Mouse (Mus musculus) cerebellum, adult 2 months (tissue): ENCODE data around the gene Ggta1. TPM values are rescaled to one million over a fixed set of nuclear protein-coding genes. Genes with fewer than 3 reads are reported as not detected.

ENCODE experiments used
- DNase-seq, 2 experiments: peaks; one replicate each; pipeline ENCODE4 v3.0.0; 2021
- H3K27ac ChIP-seq: fragments of 200-500 bp; 2 replicates; pipeline ENCODE4 v1.5.1; 2012; ENCODE audit warnings: low read length, control low read depth, inconsistent platforms; ENCODE audit not compliant: insufficient read depth
- H3K27me3 ChIP-seq: fragments of 200-500 bp; 2 replicates; pipeline ENCODE4 v1.6.1; 2012; ENCODE audit warnings: inconsistent platforms, mild to moderate bottlenecking, low read length, moderate library complexity; ENCODE audit not compliant: control insufficient read depth, insufficient read depth
- H3K4me1 ChIP-seq: fragments of 200-500 bp; 2 replicates; pipeline ENCODE4 v1.6.1; 2011; ENCODE audit warnings: low read length; ENCODE audit not compliant: control insufficient read depth, insufficient read depth
- H3K4me3 ChIP-seq: fragments of 200-500 bp; replicated peaks from 2 replicates; pipeline ENCODE3; 2011; ENCODE audit warnings: mild to moderate bottlenecking, low read depth, low read length, control low read depth; ENCODE audit not compliant: insufficient read depth
- CTCF ChIP-seq: fragments of 200-500 bp; IDR thresholded peaks from 2 replicates; pipeline ENCODE4 v1.5.1; 2011; ENCODE audit warnings: low read depth, mild to moderate bottlenecking, control low read depth, low read length, moderate library complexity, borderline replicate concordance; ENCODE audit not compliant: insufficient read depth
- POLR2A ChIP-seq: fragments of 200-500 bp; IDR thresholded peaks from 2 replicates; pipeline ENCODE4 v1.6.1; 2011; ENCODE audit warnings: low read length, control low read depth, borderline replicate concordance; ENCODE audit not compliant: insufficient read depth
- WGBS: fragments of 180-500 bp; shearing (Covaris S2); methylation state at CpG from one replicate; pipeline ENCODE4 v1.1.7; 2018; 5-methylcytosine and 5-hydroxymethylcytosine counted together
- polyA plus RNA-seq: library from polyadenylated mRNA; depleted of rRNA; stranded (reverse); fragments of >200 nt; gene quantifications from 2 replicates; pipeline ENCODE4 v1.2.3, GENCODE M21; 2012

The Ggta1 gene
- polyA plus RNA-seq, 1 experiment: 1.2 TPM

DNA sequence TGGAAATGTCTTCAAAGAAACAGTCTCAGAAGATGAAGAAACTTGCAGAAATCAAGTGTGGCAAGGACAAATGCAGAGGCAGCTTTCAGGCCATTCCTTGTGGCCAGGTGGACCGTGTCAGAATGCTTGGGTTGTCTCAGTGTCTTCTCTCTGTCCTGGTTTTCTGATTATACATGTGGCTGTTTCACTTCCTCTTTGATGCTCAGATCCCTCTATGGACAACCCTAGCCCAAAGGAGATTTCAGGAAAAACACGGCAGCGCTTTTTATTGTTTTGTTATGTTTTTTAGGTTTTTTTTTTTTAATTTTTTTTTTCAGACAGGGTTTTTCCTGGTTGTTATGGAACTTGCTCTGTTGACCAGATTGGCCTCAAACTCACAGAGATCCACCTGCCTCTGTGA lies 35.9 kb upstream of the Ggta1 start:
- DNase-seq: no peak
- Histone ChIP-seq H3K4me3 (no peak overlapping the region), H3K27me3 (no peaks in the 10 kb centered on the region), H3K4me1 (no peaks in the 10 kb centered on the region), H3K27ac (no peak overlapping the region)
- TF ChIP-seq CTCF (no peak), POLR2A (no peak)
- 92% methylated on average over 3 of the region's 3 CpGs for WGBS

DNA sequence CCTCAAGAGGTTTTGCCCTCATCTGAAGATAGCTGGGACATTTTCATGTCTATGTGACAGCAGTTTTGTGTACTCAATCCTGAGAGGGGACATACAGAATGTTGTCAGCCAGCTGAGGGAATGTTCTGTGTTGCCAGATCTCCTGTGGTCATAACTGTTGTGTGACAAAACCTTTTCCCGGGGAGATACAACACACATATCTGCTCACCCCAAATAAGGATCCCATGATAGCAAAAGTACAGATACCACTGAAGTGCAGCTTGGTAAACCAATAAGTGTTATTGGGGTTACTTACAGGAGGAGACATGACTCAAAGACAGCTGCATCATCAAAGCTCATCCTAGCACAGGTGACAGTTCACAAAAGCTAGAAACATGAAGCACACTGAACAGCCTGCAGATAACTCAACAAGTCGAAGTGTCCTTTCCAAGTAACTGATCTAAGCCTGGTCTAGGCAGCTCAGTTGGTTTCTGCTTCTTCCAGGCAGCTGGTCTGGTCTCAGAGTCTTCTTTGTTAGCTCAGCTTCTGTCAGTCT lies 34.7 kb upstream of the Ggta1 start:
- TF ChIP-seq CTCF (no peak), POLR2A (no peak)
- H3K4me1 ChIP-seq: no peaks in the 10 kb centered on the region
- H3K4me3 ChIP-seq: no peak overlapping the region
- H3K27ac ChIP-seq: no peak overlapping the region
- no peaks in the 10 kb centered on the region for H3K27me3 ChIP-seq
- WGBS: 66% methylated on average over 2 of the region's 2 CpGs
- no peak for DNase-seq

DNA sequence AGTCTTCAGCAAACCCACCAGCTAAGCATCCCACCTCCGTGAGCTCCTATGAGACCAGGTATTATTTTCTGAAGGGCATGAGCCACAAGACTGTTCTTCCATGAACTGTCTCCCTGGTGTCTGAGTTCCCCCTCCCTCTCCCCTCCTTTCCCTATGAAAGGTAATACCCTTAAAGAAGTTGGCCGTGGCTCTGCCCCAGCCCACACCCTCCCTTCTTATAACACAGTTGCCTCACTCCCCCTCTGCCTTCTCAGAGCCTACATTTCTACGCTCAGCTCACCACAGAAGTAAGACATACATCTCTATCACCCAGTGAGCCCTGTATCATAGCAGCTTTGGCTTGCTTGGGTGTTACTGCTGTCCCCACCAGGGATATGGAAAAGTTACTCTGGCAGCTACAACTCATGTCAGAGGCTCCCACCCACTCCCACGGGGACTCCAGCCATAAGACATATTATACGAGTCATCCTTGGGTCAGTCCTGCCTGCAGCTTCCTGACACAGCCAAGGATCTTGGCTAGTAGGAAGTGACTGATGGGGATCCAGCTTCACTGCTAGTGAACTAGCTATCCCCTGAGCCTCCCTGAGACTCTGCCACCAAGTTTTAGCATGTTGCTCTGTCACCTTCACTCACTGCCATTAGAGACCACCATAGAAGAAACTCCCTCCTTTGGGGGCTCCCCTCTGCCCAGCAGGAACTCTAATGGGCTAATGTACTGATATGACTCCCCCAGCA lies 33.4 kb upstream of the Ggta1 start:
- no peak for DNase-seq
- H3K4me1 ChIP-seq: no peaks in the 10 kb centered on the region
- H3K27me3 ChIP-seq: no peaks in the 10 kb centered on the region
- no peak for TF ChIP-seq CTCF
- no peak for TF ChIP-seq POLR2A
- no peak overlapping the region for H3K27ac ChIP-seq
- WGBS: 73% methylated on average over 5 of the region's 5 CpGs
- H3K4me3 ChIP-seq: no peak overlapping the region

DNA sequence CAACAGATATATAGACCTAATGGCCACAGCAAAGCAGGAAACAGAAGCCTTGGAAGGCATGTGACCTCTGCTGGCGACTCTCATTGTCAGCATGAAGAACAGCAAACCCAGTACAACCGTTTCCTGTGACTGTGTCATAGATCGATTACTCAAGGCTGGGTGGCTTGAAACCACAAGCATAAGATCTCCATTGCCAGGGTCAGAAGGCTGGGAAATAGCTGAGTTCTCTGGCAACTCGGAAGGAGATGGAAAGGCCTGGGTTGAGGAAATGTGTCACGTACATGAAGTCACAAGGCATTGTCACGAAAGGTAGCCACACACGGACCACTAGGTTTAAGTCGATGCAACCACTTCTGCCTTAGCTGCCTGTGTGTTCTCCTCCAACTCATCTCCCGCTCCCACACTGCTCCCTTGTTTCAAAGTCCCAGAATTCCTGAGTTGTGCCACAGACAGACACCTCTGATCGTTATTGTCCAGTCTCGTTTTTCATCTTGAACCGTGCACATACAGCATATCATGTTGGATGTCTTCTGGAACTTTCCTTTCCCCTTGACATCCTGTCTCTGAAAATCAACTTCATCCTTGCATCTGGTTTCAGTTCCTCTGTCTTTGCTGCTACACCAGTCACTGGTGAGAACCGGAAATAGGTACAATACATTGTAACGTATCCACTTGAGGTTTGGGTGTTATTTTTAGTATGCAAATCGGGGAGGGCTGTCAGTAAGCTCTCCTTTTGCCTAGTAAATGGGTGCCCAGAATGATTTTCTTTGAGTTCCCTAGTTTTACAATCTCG lies 32.7 kb upstream of the Ggta1 start:
- no peak overlapping the region for H3K4me3 ChIP-seq
- H3K4me1 ChIP-seq: no peaks in the 10 kb centered on the region
- TF ChIP-seq CTCF (no peak), POLR2A (no peak)
- no peaks in the 10 kb centered on the region for H3K27me3 ChIP-seq
- 87% methylated on average over 16 of the region's 16 CpGs for WGBS
- DNase-seq: no peak
- H3K27ac ChIP-seq: no peak overlapping the region

DNA sequence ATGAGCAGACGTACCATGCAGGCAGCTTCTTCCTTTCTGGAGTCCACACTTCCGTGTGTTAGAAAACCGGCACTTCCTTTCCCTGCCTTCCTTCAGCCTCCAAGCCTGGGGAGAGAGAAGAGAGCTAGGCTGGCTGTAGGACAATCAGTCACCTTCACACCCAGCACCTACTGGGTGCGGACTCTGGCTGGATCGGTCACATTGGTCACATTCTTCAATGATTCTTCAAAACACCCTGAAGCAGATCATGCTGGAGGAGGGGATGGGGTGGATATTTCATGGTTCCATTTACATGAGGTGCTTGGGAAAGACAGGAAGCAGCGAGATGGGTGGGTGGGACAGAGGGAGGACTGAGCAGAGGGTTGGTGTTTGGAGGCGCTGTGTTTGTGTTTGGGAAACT lies 30.5 kb upstream of the Ggta1 start:
- H3K4me3 ChIP-seq: no peak overlapping the region
- no peak for DNase-seq
- no peak overlapping the region for H3K27ac ChIP-seq
- TF ChIP-seq POLR2A: no peak
- no peak for TF ChIP-seq CTCF
- no peaks in the 10 kb centered on the region for H3K4me1 ChIP-seq
- WGBS: 90% methylated on average over 7 of the region's 7 CpGs
- H3K27me3 ChIP-seq: no peaks in the 10 kb centered on the region

DNA sequence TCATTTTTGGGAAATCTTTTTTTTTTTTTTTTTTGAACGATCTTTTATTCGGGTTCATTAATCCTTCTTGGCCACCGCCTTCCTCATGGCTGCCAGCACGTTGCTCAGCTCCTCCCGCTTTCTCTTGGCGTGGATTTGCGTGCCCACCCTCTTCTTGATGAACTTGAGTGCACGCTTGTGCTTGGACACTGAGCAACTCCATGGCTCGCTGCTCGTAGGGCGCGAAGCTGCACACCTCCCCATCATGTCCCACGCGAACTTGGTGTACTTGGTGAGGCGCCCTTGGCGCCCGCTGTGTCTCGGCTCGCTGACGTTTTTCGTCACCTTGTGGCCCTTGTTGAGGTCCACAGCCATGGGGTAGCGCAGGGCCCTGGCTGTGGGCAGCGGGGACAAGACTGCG lies 28.1 kb upstream of the Ggta1 start:
- Histone ChIP-seq H3K27me3 (no peaks in the 10 kb centered on the region), H3K27ac (no peak overlapping the region), H3K4me3 (no peak overlapping the region), H3K4me1 (no peaks in the 10 kb centered on the region)
- WGBS: 64% methylated on average over 24 of the region's 24 CpGs
- no peak for DNase-seq
- TF ChIP-seq CTCF (no peak), POLR2A (no peak)

DNA sequence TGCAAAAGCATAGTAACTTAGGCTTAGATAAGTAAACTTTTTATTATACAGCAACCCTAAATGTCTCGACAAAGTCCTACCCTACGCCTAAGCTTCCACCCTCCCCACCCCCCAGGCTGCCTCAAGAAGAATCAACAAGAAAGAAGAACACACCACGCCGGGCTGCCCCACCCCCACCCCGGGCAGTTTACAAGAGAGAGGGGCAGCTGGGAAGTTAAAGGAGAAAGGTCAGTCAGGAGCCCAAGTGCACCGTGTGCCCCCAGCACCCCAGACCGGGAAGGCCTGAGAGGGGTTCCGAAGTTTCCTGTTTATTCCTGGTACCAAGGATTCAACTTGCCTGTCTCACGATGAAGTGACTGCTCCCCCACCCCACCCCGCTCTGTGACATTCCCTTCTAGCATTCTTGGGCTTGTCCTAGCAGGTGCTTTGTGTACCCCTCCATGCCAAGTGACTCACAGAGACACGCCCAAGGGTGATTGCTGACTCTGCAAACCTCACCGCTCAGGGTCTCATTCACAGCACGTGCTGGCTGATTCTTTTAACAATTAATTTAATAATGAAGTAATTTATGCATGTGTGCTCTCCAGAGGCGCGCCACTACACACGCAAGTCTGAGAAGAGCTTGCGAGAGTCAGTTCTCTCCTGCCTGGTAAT lies 27.6 kb upstream of the Ggta1 start:
- H3K4me3 ChIP-seq: no peak overlapping the region
- WGBS: 15% methylated on average over 17 of the region's 17 CpGs
- no peak for DNase-seq
- H3K27ac ChIP-seq: no peak overlapping the region
- H3K4me1 ChIP-seq: no peaks in the 10 kb centered on the region
- H3K27me3 ChIP-seq: no peaks in the 10 kb centered on the region
- TF ChIP-seq POLR2A (no peak), CTCF (no peak)

DNA sequence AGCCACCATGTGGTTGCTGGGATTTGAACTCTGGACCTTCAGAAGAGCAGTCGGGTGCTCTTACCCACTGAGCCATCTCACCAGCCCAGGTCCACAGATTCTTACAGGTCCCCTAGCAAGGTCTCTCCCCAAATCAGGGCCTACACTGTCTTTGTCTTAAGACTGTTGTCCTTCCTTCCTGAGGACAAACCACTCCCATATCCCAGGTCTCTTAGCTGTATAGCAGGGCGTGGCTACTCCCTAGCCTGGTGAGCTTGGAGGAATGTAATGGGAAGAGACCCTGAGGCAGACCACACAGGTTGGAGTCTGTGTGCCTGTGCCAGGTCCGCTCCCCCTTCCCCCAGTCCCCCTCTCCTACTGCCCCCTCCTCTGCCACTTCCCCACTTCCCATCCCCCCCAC lies 24.7 kb upstream of the Ggta1 start:
- Histone ChIP-seq H3K27me3 (no peaks in the 10 kb centered on the region), H3K4me1 (no peaks in the 10 kb centered on the region), H3K4me3 (no peak overlapping the region), H3K27ac (no peak overlapping the region)
- 93% methylated on average over 3 of the region's 3 CpGs for WGBS
- no peak for DNase-seq
- TF ChIP-seq CTCF (no peak), POLR2A (no peak)
